Mouse (Mus musculus) G1E (cell line): ENCODE data around the gene Tdrd7.

Experiments used
- CTCF ChIP-seq: IDR thresholded peaks from 2 replicates; pipeline ENCODE4 v1.5.1; 2012; ENCODE audit warnings: low read depth, low read length, inconsistent platforms, mixed read lengths
- GATA1 ChIP-seq: IDR thresholded peaks from 2 replicates; pipeline ENCODE4 v1.6.1; 2012; ENCODE audit warnings: borderline replicate concordance, low read length, inconsistent platforms, mixed read lengths
- POLR2AphosphoS5 ChIP-seq: IDR thresholded peaks from 2 replicates; pipeline ENCODE4 v1.6.1; 2012; ENCODE audit warnings: low read depth, low read length, inconsistent platforms; ENCODE audit not compliant: insufficient replicate concordance
- TAL1 ChIP-seq: conservative IDR thresholded peaks from 2 replicates; pipeline ENCODE4 v1.6.1; 2012; ENCODE audit warnings: low read depth, low read length, inconsistent platforms, mixed read lengths

GRCm38 (mm10) chr4:46011698-46012097, 46.6 kb downstream of the Tdrd7 start:
- TF ChIP-seq CTCF (no peak), GATA1 (no peak), POLR2AphosphoS5 (no peak), TAL1 (no peak)
